Mouse (Mus musculus) midbrain, embryonic 10.5 days (tissue): Measurements from ENCODE around the gene Fermt2. TPM values are rescaled to one million over a fixed set of nuclear protein-coding genes. Genes with fewer than 3 reads are reported as not detected.

ENCODE experiments used
- DNase-seq: peaks from one replicate; pipeline ENCODE4 v3.0.0-alpha.2; 2017; ENCODE audit warnings: low spot score
- H3K27ac ChIP-seq: fragments of 300-500 bp; sonication (generic); replicated peaks from 2 replicates; pipeline ENCODE4 v1.5.1; 2016; ENCODE audit warnings: mild to moderate bottlenecking
- H3K27me3 ChIP-seq: fragments of 300-500 bp; sonication (generic); 2 replicates; pipeline ENCODE4 v1.6.1; 2016; ENCODE audit warnings: low read depth, mild to moderate bottlenecking; ENCODE audit not compliant: poor library complexity, severe bottlenecking
- H3K36me3 ChIP-seq: fragments of 300-500 bp; sonication (generic); 2 replicates; pipeline ENCODE4 v1.6.1; 2016; ENCODE audit warnings: mild to moderate bottlenecking, moderate library complexity
- H3K4me1 ChIP-seq: fragments of 300-500 bp; sonication (generic); 2 replicates; pipeline ENCODE4 v1.6.1; 2016
- H3K4me3 ChIP-seq: fragments of 300-500 bp; sonication (generic); 2 replicates; pipeline ENCODE4 v1.5.1; 2016; ENCODE audit warnings: mild to moderate bottlenecking, moderate library complexity
- H3K9me3 ChIP-seq: fragments of 300-500 bp; sonication (generic); replicated peaks from 2 replicates; pipeline ENCODE4 v1.6.1; 2016; ENCODE audit warnings: mild to moderate bottlenecking
- WGBS: fragments of 180-500 bp; shearing (Covaris S2); methylation state at CpG from one replicate; pipeline ENCODE4 v1.1.7; 2016; 5-methylcytosine and 5-hydroxymethylcytosine counted together
- polyA plus RNA-seq: library from polyadenylated mRNA; unstranded; fragments of >200 nt; fragmentation: Nextera tagmentation; extraction: Ambion mirVana; gene quantifications from 2 replicates; pipeline ENCODE4 v1.2.1, GENCODE M21; 2016

The Fermt2 gene
- polyA plus RNA-seq, 1 experiment from 2014 or later: 82.8 TPM

- Histone ChIP-seq H3K36me3 (no peaks in the 10 kb centered on the region), H3K27me3 (no peaks in the 10 kb centered on the region), H3K9me3 (no peaks in the 10 kb centered on the region), H3K4me1 (no peaks in the 10 kb centered on the region; the same call in 1 of the 2 replicates), H3K27ac (no peak overlapping the region), H3K4me3 (no peak overlapping the region)
- no peak for DNase-seq
- WGBS: 85% methylated on average over 19 of the region's 19 CpGs
Measured at GRCm38 (mm10) chr14:45438250-45438930, 91.5 kb downstream of the Fermt2 start.

GRCm38 (mm10) chr14:45434220-45434619 lies 95.7 kb downstream of the Fermt2 start:
- Histone ChIP-seq H3K36me3 (no peaks in the 10 kb centered on the region), H3K27ac (no peak overlapping the region), H3K9me3 (peaks cover 17% of the 10 kb centered on the region), H3K4me3 (no peak overlapping the region), H3K27me3 (no peaks in the 10 kb centered on the region), H3K4me1 (no peaks in the 10 kb centered on the region)
- no peak for DNase-seq
- WGBS: 67% methylated on average over 6 of the region's 6 CpGs

DNA sequence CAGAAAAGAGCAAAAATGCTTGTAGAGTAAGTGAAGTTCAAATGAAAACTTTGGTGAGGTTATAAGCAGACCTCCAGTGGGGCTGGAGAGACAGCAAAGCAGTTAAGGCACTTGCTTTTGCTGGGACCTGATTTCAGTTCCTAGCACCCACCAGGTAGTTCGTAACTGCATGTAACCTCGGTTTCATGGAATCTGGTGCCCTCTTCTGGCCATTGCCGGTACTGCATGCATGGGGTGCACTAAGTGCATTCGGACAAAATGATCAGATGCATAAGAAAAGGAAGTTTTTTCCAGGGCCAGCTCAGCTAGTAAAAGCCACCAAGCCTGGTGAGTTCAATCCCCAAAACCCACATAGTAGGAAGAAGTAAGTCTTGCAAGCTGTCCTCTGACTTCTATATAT lies 97.9 kb downstream of the Fermt2 start:
- Histone ChIP-seq H3K27me3 (no peaks in the 10 kb centered on the region), H3K4me3 (no peak overlapping the region), H3K4me1 (no peaks in the 10 kb centered on the region), H3K27ac (no peak overlapping the region), H3K36me3 (no peaks in the 10 kb centered on the region), H3K9me3 (peaks cover 17% of the 10 kb centered on the region)
- DNase-seq: no peak
- 65% methylated on average over 4 of the region's 4 CpGs for WGBS

- 92% methylated on average over 13 of the region's 13 CpGs for WGBS
- Histone ChIP-seq H3K27me3 (no peaks in the 10 kb centered on the region), H3K27ac (no peak overlapping the region), H3K4me1 (no peaks in the 10 kb centered on the region), H3K36me3 (no peaks in the 10 kb centered on the region), H3K9me3 (peaks cover 22% of the 10 kb centered on the region), H3K4me3 (no peak overlapping the region)
- no peak for DNase-seq
Measured at GRCm38 (mm10) chr14:45430066-45430842, 99.7 kb downstream of the Fermt2 start.

- H3K4me1 ChIP-seq: no peaks in the 10 kb centered on the region
- no peak overlapping the region for H3K4me3 ChIP-seq
- peaks cover 5% of the 10 kb centered on the region; the same call in 1 of the 2 replicates for H3K9me3 ChIP-seq
- WGBS: 19% methylated on average over 5 of the region's 5 CpGs
- no peak for DNase-seq
- H3K36me3 ChIP-seq: no peaks in the 10 kb centered on the region
- no peak overlapping the region for H3K27ac ChIP-seq
- no peaks in the 10 kb centered on the region for H3K27me3 ChIP-seq
Measured at GRCm38 (mm10) chr14:45423220-45423619, 106.7 kb downstream of the Fermt2 start.

GRCm38 (mm10) chr14:45422371-45422770 lies 107.5 kb downstream of the Fermt2 start:
- 80% methylated on average over 4 of the region's 4 CpGs for WGBS
- H3K27ac ChIP-seq: no peak overlapping the region
- H3K36me3 ChIP-seq: no peaks in the 10 kb centered on the region
- H3K27me3 ChIP-seq: no peaks in the 10 kb centered on the region
- no peaks in the 10 kb centered on the region for H3K4me1 ChIP-seq
- no peak for DNase-seq
- H3K4me3 ChIP-seq: no peak overlapping the region
- H3K9me3 ChIP-seq: peaks cover 5% of the 10 kb centered on the region; the same call in 1 of the 2 replicates

GRCm38 (mm10) chr14:45419323-45419722 lies 110.6 kb downstream of the Fermt2 start:
- Histone ChIP-seq H3K4me3 (no peak overlapping the region), H3K9me3 (no peaks in the 10 kb centered on the region), H3K36me3 (no peaks in the 10 kb centered on the region), H3K27me3 (no peaks in the 10 kb centered on the region), H3K4me1 (no peaks in the 10 kb centered on the region), H3K27ac (no peak overlapping the region)
- 76% methylated on average over 4 of the region's 4 CpGs for WGBS
- no peak for DNase-seq

- Histone ChIP-seq H3K4me3 (no peak overlapping the region), H3K9me3 (no peaks in the 10 kb centered on the region), H3K27me3 (no peaks in the 10 kb centered on the region), H3K27ac (no peak overlapping the region), H3K4me1 (no peaks in the 10 kb centered on the region), H3K36me3 (no peaks in the 10 kb centered on the region)
- no peak for DNase-seq
- WGBS: 91% methylated on average over 3 of the region's 3 CpGs
Measured at GRCm38 (mm10) chr14:45418553-45418952, 111.4 kb downstream of the Fermt2 start.

- H3K27me3 ChIP-seq: no peaks in the 10 kb centered on the region
- H3K9me3 ChIP-seq: no peaks in the 10 kb centered on the region
- no peaks in the 10 kb centered on the region for H3K36me3 ChIP-seq
- WGBS: 92% methylated on average over 4 of the region's 4 CpGs
- no peak for DNase-seq
- H3K4me1 ChIP-seq: no peaks in the 10 kb centered on the region
- H3K4me3 ChIP-seq: no peak overlapping the region
- no peak overlapping the region for H3K27ac ChIP-seq
Measured at GRCm38 (mm10) chr14:45416265-45416664, 113.7 kb downstream of the Fermt2 start.

Other genes starting within 250 kb of the Fermt2 start
- gene Ero1l, start 211.3 kb downstream of the Fermt2 start, polyA plus RNA-seq: 37.7 and 39.2 TPM in 2 replicates
- gene Psmc6, start 200.3 kb downstream of the Fermt2 start, polyA plus RNA-seq: 205 and 210 TPM in 2 replicates
- 39.3 and 40.0 TPM in 2 replicates for gene Styx, start 179.0 kb downstream of the Fermt2 start, polyA plus RNA-seq
- 37.8 and 42.4 TPM in 2 replicates for gene Gnpnat1, start 125.2 kb downstream of the Fermt2 start, polyA plus RNA-seq
- 5.6 and 6.9 TPM in 2 replicates for gene Ddhd1, start 128.0 kb upstream of the Fermt2 start, polyA plus RNA-seq